Mouse (Mus musculus) CH12.LX (cell line): Measurements from ENCODE around the gene Col6a2. TPM values are rescaled to one million over a fixed set of nuclear protein-coding genes. Genes with fewer than 3 reads are reported as not detected.

Experiments
- DNase-seq: peaks from one replicate; pipeline ENCODE4 v3.0.0-alpha.2; 2013; ENCODE audit errors: extremely low read depth
- H3K27ac ChIP-seq: 2 replicates; pipeline ENCODE4 v1.5.1; 2012; ENCODE audit warnings: low read depth, mild to moderate bottlenecking, control low read depth, moderate library complexity; ENCODE audit not compliant: insufficient read depth
- H3K27me3 ChIP-seq: replicated peaks from 2 replicates; pipeline ENCODE3; 2012; ENCODE audit warnings: inconsistent platforms
- H3K36me3 ChIP-seq, 2 experiments: replicated peaks in 1 of 2; 2 replicates each; pipeline versions ENCODE3 to v1.6.1; 2012; ENCODE audit warnings: inconsistent platforms in 1 of 2, low read length in 1 of 2, mild to moderate bottlenecking in 1 of 2, mixed read lengths in 1 of 2, moderate library complexity in 1 of 2; ENCODE audit not compliant: control insufficient read depth in 1 of 2, insufficient read depth in 1 of 2
- H3K4me1 ChIP-seq, 2 experiments: 2 replicates each; pipeline ENCODE4 v1.6.1; 2012; ENCODE audit warnings: inconsistent platforms in 1 of 2, moderate library complexity in 1 of 2; ENCODE audit not compliant: insufficient read depth in 2 of 2, control insufficient read depth in 1 of 2
- H3K4me2 ChIP-seq: 2 replicates; pipeline ENCODE4 v1.6.1; 2012; ENCODE audit warnings: low read depth, mild to moderate bottlenecking, control low read depth; ENCODE audit not compliant: poor library complexity, insufficient read depth, severe bottlenecking
- H3K4me3 ChIP-seq, 3 experiments: fragments of 150-350 bp in 1 of 3; sonication (generic) in 1 of 3; replicated peaks in 1 of 3; 2 replicates each; pipeline versions ENCODE3 to v1.5.1; 2011 to 2012; ENCODE audit warnings: low read depth in 2 of 3, low read length in 2 of 3, mild to moderate bottlenecking in 2 of 3, moderate library complexity in 2 of 3, control low read depth in 1 of 3, improper control_type of control experiment in 1 of 3, inconsistent platforms in 1 of 3, mixed read lengths in 1 of 3; ENCODE audit not compliant: poor library complexity in 1 of 3
- H3K79me2 ChIP-seq: replicated peaks from 2 replicates; pipeline ENCODE4 v1.6.1; 2012; ENCODE audit warnings: mild to moderate bottlenecking, moderate library complexity; ENCODE audit not compliant: control insufficient read depth, poor library complexity, insufficient read depth, severe bottlenecking; ENCODE audit errors: extremely low read depth
- H3K9ac ChIP-seq: 2 replicates; pipeline ENCODE4 v1.6.1; 2012; ENCODE audit warnings: low read depth, mild to moderate bottlenecking, control low read depth, moderate library complexity; ENCODE audit not compliant: insufficient read depth
- H3K9me3 ChIP-seq: replicated peaks from 2 replicates; pipeline ENCODE3; 2012; ENCODE audit warnings: low read length, inconsistent platforms, mixed read lengths
- CHD1 ChIP-seq: IDR thresholded peaks from 2 replicates; pipeline ENCODE4 v1.6.1; 2012; ENCODE audit warnings: low read depth, low read length, improper control_type of control experiment, inconsistent platforms
- CTCF ChIP-seq, 2 experiments: IDR thresholded peaks in 1 of 2; conservative IDR thresholded peaks in 1 of 2; 2 replicates each; pipeline ENCODE4 v1.5.1; 2011 to 2012; ENCODE audit warnings: low read depth in 2 of 2, low read length in 2 of 2, improper control_type of control experiment in 1 of 2, inconsistent platforms in 1 of 2, mild to moderate bottlenecking in 1 of 2, moderate library complexity in 1 of 2
- E2F4 ChIP-seq: IDR thresholded peaks from 2 replicates; pipeline ENCODE4 v1.6.1; 2011; ENCODE audit warnings: low read depth, low read length, improper control_type of control experiment; ENCODE audit not compliant: insufficient replicate concordance
- ELF1 ChIP-seq: IDR thresholded peaks from 2 replicates; pipeline ENCODE4 v1.6.1; 2014; ENCODE audit warnings: low read depth, mild to moderate bottlenecking, inconsistent platforms, low read length, improper control_type of control experiment
- ETS1 ChIP-seq: conservative IDR thresholded peaks from 2 replicates; pipeline ENCODE4 v1.6.1; 2012; ENCODE audit warnings: low read depth, mild to moderate bottlenecking, inconsistent platforms, low read length, improper control_type of control experiment, moderate library complexity
- HCFC1 ChIP-seq: IDR thresholded peaks from 2 replicates; pipeline ENCODE4 v1.6.1; 2012; ENCODE audit warnings: low read depth, mild to moderate bottlenecking, inconsistent platforms, low read length, improper control_type of control experiment
- JUN ChIP-seq: IDR thresholded peaks from 2 replicates; pipeline ENCODE4 v1.6.1; 2011; ENCODE audit warnings: low read depth, mild to moderate bottlenecking, low read length, improper control_type of control experiment, moderate library complexity; ENCODE audit not compliant: insufficient read depth
- JUND ChIP-seq: conservative IDR thresholded peaks from 2 replicates; pipeline ENCODE4 v1.6.1; 2011; ENCODE audit warnings: low read depth, low read length, improper control_type of control experiment
- MAZ ChIP-seq: IDR thresholded peaks from 2 replicates; pipeline ENCODE4 v1.6.1; 2012; ENCODE audit warnings: low read depth, mild to moderate bottlenecking, inconsistent platforms, low read length, improper control_type of control experiment, moderate library complexity
- MXI1 ChIP-seq: IDR thresholded peaks from 2 replicates; pipeline ENCODE4 v1.6.1; 2011; ENCODE audit warnings: mild to moderate bottlenecking, low read depth, low read length, improper control_type of control experiment
- MYC ChIP-seq: IDR thresholded peaks from 2 replicates; pipeline ENCODE4 v1.6.1; 2011; ENCODE audit warnings: low read depth, mild to moderate bottlenecking, improper control_type of control experiment, low read length
- NRF1 ChIP-seq: IDR thresholded peaks from 2 replicates; pipeline ENCODE4 v1.6.1; 2014; ENCODE audit warnings: low read depth, mild to moderate bottlenecking, inconsistent platforms, low read length, improper control_type of control experiment, moderate library complexity
- POLR2A ChIP-seq: IDR thresholded peaks from 2 replicates; pipeline ENCODE4 v1.6.1; 2011; ENCODE audit warnings: low read depth, mild to moderate bottlenecking, improper control_type of control experiment, low read length
- POLR2AphosphoS2 ChIP-seq: IDR thresholded peaks from 2 replicates; pipeline ENCODE4 v1.6.1; 2011; ENCODE audit warnings: low read depth, low read length, improper control_type of control experiment
- RAD21 ChIP-seq: IDR thresholded peaks from 2 replicates; pipeline ENCODE4 v1.6.1; 2011; ENCODE audit warnings: low read depth, mild to moderate bottlenecking, low read length, improper control_type of control experiment, moderate library complexity
- RCOR1 ChIP-seq: conservative IDR thresholded peaks from 2 replicates; pipeline ENCODE4 v1.6.1; 2012; ENCODE audit warnings: low read depth, mild to moderate bottlenecking, inconsistent platforms, low read length, improper control_type of control experiment
- dilution Hi-C: fragments of 300-500 bp; cut with MboI; formaldehyde crosslinking; loops from 2 replicates; pipeline ENCODE4 v1.14.3; 2020; ENCODE audit warnings: low sequenced_read_pairs; ENCODE audit not compliant: extremely low pct_unique_long_range_greater_than_20kb, extremely low pct_ligation_motif_present
- in situ Hi-C: fragments of 300-500 bp; cut with MboI; formaldehyde crosslinking; loops from 3 replicates; pipeline ENCODE4 v1.14.3; 2019; ENCODE audit warnings: low sequenced_read_pairs, low pct_ligation_motif_present, low pct_unique_long_range_greater_than_20kb, mixed read lengths
- polyA plus RNA-seq: library from polyadenylated mRNA; unstranded; fragments of >175 nt; gene quantifications from 2 replicates; pipeline ENCODE4 v1.2.1, GENCODE M21; 2012; ENCODE audit warnings: low read depth; ENCODE audit not compliant: insufficient read length
- total RNA-seq, 2 experiments: library from RNA; depleted of rRNA; stranded (reverse); fragments of 300-350 nt in 1 of 2; fragments of >200 nt in 1 of 2; gene quantifications; 2 replicates each; pipeline ENCODE4 v1.2.3; 2012 to 2014

Gene Col6a2
- total and polyA plus RNA-seq, 3 experiments: not detected

DNA sequence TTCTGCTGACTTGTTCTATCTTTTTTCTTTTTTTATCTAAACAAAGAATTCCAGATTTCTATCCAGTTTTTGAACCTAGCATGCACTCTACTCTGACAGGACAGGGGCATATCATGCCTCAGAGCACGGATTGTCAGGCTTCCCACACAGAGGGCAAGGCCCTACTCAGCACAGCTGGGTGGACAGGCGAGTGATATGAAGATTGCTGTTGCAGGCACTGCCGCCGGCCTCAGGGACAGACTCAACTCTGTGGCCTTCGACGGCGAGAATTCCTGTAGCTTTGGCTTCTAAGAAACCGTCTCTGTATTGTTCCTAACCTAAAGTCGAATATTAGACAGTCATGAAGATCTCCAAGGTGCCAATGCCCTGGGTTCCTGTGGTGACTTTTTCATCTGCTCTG, 20.0 kb upstream of the Col6a2 start:
- dilution Hi-C loops: no loop called here
- in situ Hi-C loops: no loop called here
- H3K4me2 ChIP-seq: no peak overlapping the region
- H3K9ac ChIP-seq: no peak overlapping the region
- H3K27me3 ChIP-seq: peaks cover 83% of the 10 kb centered on the region
- no peak overlapping the region for H3K27ac ChIP-seq
- H3K79me2 ChIP-seq: no peaks in the 10 kb centered on the region
- DNase-seq: no peak
- H3K4me1 ChIP-seq: no peaks in the 10 kb centered on the region
- no peak for TF ChIP-seq CTCF (conservative IDR thresholded peaks at IDR 0.05 in 1 of 2, IDR thresholded peaks at IDR 0.05 in 1 of 2; ENCODE audit: low read depth in 2 of 2, low read length in 2 of 2)
- no peak overlapping the region for H3K4me3 ChIP-seq
- H3K9me3 ChIP-seq: no peaks in the 10 kb centered on the region
- no peaks in the 10 kb centered on the region for H3K36me3 ChIP-seq

DNA sequence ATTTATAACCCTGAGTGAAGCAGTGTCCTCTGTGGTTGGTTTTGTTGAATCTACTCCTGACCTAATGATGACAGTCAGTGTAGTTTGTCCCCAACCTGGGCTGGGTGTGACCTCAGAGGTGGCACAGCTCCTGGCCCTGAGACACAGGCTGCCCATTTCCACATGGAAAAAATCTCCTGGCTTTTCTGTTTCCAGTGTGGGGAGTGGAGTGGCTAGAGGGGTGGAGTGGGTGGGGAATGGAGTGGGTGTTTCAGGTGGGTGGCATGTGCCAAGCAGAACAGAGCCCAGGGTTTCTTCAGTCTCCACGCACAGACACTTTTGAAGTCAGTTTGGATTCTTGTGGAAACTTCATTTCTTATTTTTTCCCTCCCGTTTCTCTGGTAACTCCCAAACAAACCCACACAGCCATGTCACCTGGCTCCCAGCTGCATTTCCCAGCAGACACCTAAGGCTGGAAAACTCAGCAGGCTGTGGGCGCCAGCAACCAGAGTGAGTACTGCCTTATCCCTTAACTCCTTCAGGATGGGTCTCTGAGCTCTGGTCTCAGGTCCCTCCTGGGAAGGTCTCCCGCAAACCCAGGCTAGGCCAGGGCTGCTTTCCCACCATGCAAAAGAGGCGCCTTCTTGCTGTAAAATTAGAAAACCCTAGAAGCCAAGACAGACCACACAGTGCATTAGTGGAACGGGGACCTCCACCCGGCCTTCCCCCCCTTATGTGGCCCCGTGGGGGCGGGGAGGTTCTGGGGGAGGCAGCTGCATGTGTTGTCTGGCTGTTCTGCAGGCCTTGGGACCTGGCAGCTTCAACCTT, 19.4 kb upstream of the Col6a2 start:
- DNase-seq: no peak
- Histone ChIP-seq H3K4me1 (no peaks in the 10 kb centered on the region), H3K27me3 (peaks cover 82% of the 10 kb centered on the region), H3K9me3 (no peaks in the 10 kb centered on the region), H3K9ac (no peak overlapping the region), H3K36me3 (no peaks in the 10 kb centered on the region), H3K79me2 (no peaks in the 10 kb centered on the region), H3K27ac (no peak overlapping the region), H3K4me2 (no peak overlapping the region), H3K4me3 (no peak overlapping the region)
- dilution Hi-C loops: no loop called here
- TF ChIP-seq CHD1 (no peak), JUN (no peak), E2F4 (no peak), CTCF (conservative IDR thresholded peaks at IDR 0.05 in 1 of 2, IDR thresholded peaks at IDR 0.05 in 1 of 2; ENCODE audit: low read depth in 2 of 2, low read length in 2 of 2) (no peak), POLR2A (no peak), RCOR1 (no peak), NRF1 (no peak), MXI1 (no peak), POLR2AphosphoS2 (no peak), ETS1 (no peak), MYC (no peak), JUND (no peak), HCFC1 (no peak), RAD21 (no peak), MAZ (no peak), ELF1 (no peak)
- in situ Hi-C loops: no loop called here
